Mouse (Mus musculus) kidney, embryonic 16.5 days (tissue): ENCODE measurements around the gene Dnah8. TPM values are rescaled to one million over a fixed set of nuclear protein-coding genes. Genes with fewer than 3 reads are reported as not detected.

Source experiments
- ATAC-seq: fragments of 200-750 bp; cut with Nextera tagmentation; 2 replicates; pipeline ENCODE4 v1.8.0; 2017; ENCODE audit warnings: moderate TSS enrichment; ENCODE audit not compliant: low FRiP score, low TSS enrichment
- H3K27ac ChIP-seq: fragments of 300-500 bp; sonication (generic); 2 replicates; pipeline ENCODE4 v1.5.1; 2014; ENCODE audit warnings: low read length
- H3K27me3 ChIP-seq: fragments of 300-500 bp; sonication (generic); 2 replicates; pipeline ENCODE4 v1.6.1; 2014; ENCODE audit warnings: low read length, control low read depth, mixed read lengths; ENCODE audit not compliant: insufficient read depth
- H3K36me3 ChIP-seq: fragments of 300-500 bp; sonication (generic); 2 replicates; pipeline ENCODE4 v1.6.1; 2014; ENCODE audit warnings: low read length, control low read depth, mixed read lengths; ENCODE audit not compliant: insufficient read depth
- H3K4me1 ChIP-seq: fragments of 300-500 bp; sonication (generic); 2 replicates; pipeline ENCODE4 v1.6.1; 2014; ENCODE audit warnings: low read length, control low read depth, mixed read lengths; ENCODE audit not compliant: insufficient read depth
- H3K4me2 ChIP-seq: fragments of 300-500 bp; sonication (generic); replicated peaks from 2 replicates; pipeline ENCODE4 v1.6.1; 2014; ENCODE audit warnings: low read depth, low read length
- H3K4me3 ChIP-seq: fragments of 300-500 bp; sonication (generic); 2 replicates; pipeline ENCODE4 v1.5.1; 2014; ENCODE audit warnings: mild to moderate bottlenecking, low read length
- H3K9ac ChIP-seq: fragments of 300-500 bp; sonication (generic); replicated peaks from 2 replicates; pipeline ENCODE4 v1.6.1; 2014; ENCODE audit warnings: low read length
- H3K9me3 ChIP-seq: fragments of 300-500 bp; sonication (generic); 2 replicates; pipeline ENCODE4 v1.6.1; 2016; ENCODE audit warnings: low read length, control low read depth
- WGBS: fragments of 180-500 bp; shearing (Covaris S2); extraction: QIAGEN DNeasy Blood & Tissue Kit; methylation state at CpG from one replicate; pipeline ENCODE4 v1.1.7; 2014; 5-methylcytosine and 5-hydroxymethylcytosine counted together
- polyA plus RNA-seq: library from polyadenylated mRNA; unstranded; fragments of >200 nt; fragmentation: Nextera tagmentation; extraction: Ambion mirVana; gene quantifications from 2 replicates; pipeline ENCODE4 v1.2.1, GENCODE M21; 2015

Gene Dnah8
- polyA plus RNA-seq, 1 experiment from 2014 or later, result 1.2 TPM

DNA sequence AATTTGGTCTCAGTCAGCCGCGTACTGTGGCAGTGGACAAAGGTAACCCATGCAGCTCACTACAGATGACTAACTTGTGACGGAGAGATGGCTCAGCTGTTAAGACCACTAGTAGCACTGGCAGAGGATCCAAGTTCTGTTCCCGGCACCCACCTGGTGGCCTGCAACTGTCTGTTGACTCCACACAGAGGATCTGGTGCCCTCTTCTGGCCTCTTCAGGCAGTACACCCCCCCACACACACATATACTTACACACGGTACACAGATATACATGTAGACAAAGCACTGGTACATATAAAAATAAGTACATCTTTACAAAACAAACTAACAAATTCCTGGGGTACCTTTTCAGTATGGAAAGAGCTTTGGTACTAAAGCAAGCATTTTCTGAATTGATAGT, 132.6 kb downstream of the Dnah8 start:
- Histone ChIP-seq H3K4me1 (peaks cover 5% of the 10 kb centered on the region; the same call in 1 of the 2 replicates), H3K36me3 (no peaks in the 10 kb centered on the region), H3K4me3 (no peak overlapping the region), H3K27ac (no peak overlapping the region), H3K4me2 (no peak overlapping the region), H3K9ac (no peak overlapping the region), H3K9me3 (peaks cover 7% of the 10 kb centered on the region), H3K27me3 (no peaks in the 10 kb centered on the region)
- WGBS, result over 99% methylated on average over 5 of the region's 5 CpGs
- ATAC-seq, result no peak

DNA sequence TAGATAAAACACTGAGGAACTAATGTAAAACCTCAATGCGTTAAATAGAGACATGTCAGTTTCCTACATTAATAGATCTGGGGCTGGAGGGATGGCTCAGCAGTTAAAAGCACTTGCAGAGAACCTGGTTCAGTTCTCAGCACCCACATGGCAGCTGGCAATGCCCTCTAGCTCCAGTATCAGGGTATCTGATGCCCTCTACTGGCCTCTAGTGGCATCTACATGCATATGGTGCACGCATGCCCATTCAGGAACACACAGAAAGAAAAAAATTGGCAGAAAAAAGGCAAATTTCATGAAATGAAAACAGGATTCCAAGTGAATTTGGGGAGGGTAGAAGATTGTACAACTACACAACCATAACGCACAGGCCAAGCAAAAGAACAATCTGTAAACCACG, 136.2 kb downstream of the Dnah8 start:
- Histone ChIP-seq H3K9ac (no peak overlapping the region), H3K4me2 (no peak overlapping the region), H3K9me3 (peaks cover 7% of the 10 kb centered on the region), H3K27me3 (no peaks in the 10 kb centered on the region), H3K4me3 (no peak overlapping the region), H3K4me1 (no peaks in the 10 kb centered on the region), H3K36me3 (no peaks in the 10 kb centered on the region), H3K27ac (no peak overlapping the region)
- 93% methylated on average over 4 of the region's 4 CpGs for WGBS
- no peak for ATAC-seq

DNA sequence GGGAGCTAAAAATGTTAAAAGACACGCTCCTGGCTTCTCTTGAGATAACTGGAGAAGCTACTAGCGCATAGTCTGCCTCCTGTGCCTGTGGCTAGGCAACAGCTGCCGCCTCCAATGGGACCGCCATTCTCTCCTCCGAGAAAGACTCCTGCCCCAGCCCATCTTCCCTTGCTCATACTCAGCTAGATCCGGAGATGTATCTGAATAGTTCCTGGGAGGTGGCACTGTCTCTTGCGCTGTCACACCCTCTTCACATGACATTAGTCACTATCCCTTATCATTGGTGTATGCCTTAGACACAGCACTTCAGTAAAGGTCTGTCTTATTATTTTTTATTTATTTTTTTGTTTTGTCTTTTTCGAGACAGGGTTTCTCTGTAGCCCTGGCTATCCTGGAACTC, 140.1 kb downstream of the Dnah8 start:
- Histone ChIP-seq H3K9me3 (peaks cover 4% of the 10 kb centered on the region; the same call in 1 of the 2 replicates), H3K27ac (no peak overlapping the region), H3K4me2 (no peak overlapping the region), H3K4me1 (no peaks in the 10 kb centered on the region), H3K9ac (no peak overlapping the region), H3K4me3 (no peak overlapping the region), H3K36me3 (no peaks in the 10 kb centered on the region), H3K27me3 (no peaks in the 10 kb centered on the region)
- WGBS, result 94% methylated on average over 8 of the region's 8 CpGs
- no peak for ATAC-seq

DNA sequence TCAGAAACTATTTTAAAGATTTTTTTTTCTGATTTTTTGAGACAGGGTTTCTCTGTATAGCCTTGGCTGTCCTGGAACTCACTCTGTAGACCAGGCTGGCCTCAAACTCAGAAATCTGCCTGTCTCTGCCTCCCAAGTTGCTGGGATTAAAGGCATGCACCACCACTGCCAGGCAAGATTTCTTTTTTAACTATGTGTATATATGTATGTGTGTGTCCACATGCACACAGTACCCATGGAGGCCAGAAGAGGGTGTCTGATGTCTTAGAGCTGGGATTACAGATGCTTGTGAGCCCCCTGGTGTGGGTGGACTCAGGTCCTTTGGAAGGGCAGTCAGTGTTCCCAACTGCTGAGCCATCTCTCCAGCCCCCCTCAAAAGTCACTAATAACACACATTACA, 150.3 kb downstream of the Dnah8 start:
- Histone ChIP-seq H3K27me3 (no peaks in the 10 kb centered on the region), H3K4me3 (no peak overlapping the region), H3K4me2 (no peak overlapping the region), H3K4me1 (no peaks in the 10 kb centered on the region), H3K27ac (no peak overlapping the region), H3K36me3 (no peaks in the 10 kb centered on the region), H3K9me3 (no peaks in the 10 kb centered on the region; the same call in 1 of the 2 replicates), H3K9ac (no peak overlapping the region)
- no peak for ATAC-seq

DNA sequence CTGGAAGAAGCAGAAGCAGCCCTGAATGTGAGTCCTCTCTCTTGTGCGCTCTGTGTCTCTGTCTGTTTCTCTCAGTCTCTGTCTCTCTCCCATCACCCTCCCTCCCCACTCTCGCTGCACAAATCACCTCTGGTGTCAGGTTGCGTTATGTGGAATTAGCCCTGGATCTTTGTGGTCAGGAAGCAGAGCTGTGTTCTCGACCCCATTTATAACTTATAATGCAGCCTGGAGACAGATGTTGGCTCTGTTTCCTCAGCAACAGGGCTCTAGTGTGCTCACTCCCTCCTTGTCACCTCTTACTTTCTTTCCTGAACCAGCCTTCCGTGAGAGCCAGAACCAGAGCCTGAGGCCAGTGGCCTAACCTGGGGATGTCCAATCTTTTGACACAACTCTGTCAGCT, 150.9 kb downstream of the Dnah8 start:
- H3K27me3 ChIP-seq, result no peaks in the 10 kb centered on the region
- H3K4me2 ChIP-seq, result no peak overlapping the region
- 14% methylated on average over 5 of the region's 5 CpGs for WGBS
- H3K27ac ChIP-seq, result no peak overlapping the region
- no peaks in the 10 kb centered on the region; the same call in 1 of the 2 replicates for H3K9me3 ChIP-seq
- ATAC-seq, result no peak
- no peaks in the 10 kb centered on the region for H3K36me3 ChIP-seq
- H3K4me3 ChIP-seq, result no peak overlapping the region
- H3K4me1 ChIP-seq, result no peaks in the 10 kb centered on the region
- no peak overlapping the region for H3K9ac ChIP-seq

DNA sequence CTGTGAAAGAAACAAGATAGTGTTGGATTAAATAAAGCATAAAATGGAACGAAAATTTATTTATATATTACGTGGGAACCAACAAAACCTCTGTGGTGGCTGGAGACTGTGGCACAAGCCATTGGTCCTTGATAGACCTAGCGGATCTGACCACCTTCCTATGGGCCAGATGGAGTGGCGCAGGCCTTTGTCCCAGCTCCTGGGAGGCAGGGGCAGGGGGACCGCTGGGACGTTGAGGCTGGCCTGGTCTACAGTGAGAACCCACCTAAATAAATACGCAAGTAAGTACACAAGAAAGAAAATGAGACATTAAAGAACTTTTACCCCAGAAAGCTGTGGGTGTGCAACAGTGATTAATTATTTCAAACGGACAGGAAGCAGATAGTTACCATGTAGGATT, 156.9 kb downstream of the Dnah8 start:
- Histone ChIP-seq H3K27ac (no peak overlapping the region), H3K4me3 (no peak overlapping the region), H3K9me3 (no peaks in the 10 kb centered on the region; the same call in 1 of the 2 replicates), H3K36me3 (no peaks in the 10 kb centered on the region), H3K9ac (no peak overlapping the region), H3K4me2 (no peak overlapping the region), H3K4me1 (no peaks in the 10 kb centered on the region), H3K27me3 (no peaks in the 10 kb centered on the region)
- 75% methylated on average over 8 of the region's 8 CpGs for WGBS
- no peak for ATAC-seq

DNA sequence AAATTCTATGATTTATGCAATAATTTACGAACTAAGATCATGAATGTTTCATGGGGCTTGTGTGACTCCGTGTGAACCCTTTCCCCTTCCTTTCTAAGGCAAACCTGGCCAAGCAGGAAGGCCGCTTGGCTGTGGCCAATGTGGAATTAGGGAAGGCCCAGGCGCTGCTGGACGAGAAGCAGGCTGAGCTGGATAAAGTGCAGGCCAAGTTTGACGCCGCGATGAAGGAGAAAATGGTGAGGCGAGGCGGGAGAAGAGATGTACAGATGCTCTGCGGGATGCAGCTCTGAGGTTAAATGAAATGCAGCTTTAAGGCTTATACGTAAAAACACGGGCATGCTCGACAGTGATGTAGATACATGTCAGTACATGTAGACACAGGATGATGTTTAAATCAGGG, 158.1 kb downstream of the Dnah8 start:
- WGBS, result 71% methylated on average over 14 of the region's 14 CpGs
- ATAC-seq, result no peak

DNA sequence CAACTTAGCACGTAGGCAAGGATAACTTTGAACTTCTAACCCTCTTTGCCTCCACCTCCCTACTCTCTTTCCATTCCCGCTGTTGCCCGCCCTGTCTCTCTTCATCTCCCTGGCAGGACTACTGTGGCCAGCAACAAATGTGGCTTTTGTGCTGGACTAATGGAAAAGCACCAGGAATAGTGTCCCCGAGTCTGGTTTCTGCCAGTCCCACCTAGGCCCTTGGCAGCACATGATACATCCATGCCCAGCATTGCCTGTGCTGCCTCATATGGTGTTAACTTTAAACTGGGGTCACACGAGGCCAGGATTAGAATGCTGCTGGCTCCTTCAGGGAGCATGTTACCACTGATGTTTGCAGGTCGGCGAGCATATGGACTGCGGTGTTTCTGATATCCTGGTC, 164.2 kb downstream of the Dnah8 start:
- Histone ChIP-seq H3K27me3 (no peaks in the 10 kb centered on the region), H3K36me3 (no peaks in the 10 kb centered on the region), H3K4me1 (no peaks in the 10 kb centered on the region), H3K4me2 (no peak overlapping the region), H3K9me3 (no peaks in the 10 kb centered on the region), H3K9ac (no peak overlapping the region), H3K4me3 (no peak overlapping the region), H3K27ac (no peak overlapping the region)
- 87% methylated on average over 8 of the region's 8 CpGs for WGBS
- no peak for ATAC-seq

More for the DNA sequence above, 158.1 kb downstream of the Dnah8 start:
- H3K4me1 ChIP-seq, result no peaks in the 10 kb centered on the region
- no peak overlapping the region for H3K27ac ChIP-seq
- H3K4me3 ChIP-seq, result no peak overlapping the region
- no peaks in the 10 kb centered on the region; the same call in 1 of the 2 replicates for H3K9me3 ChIP-seq
- H3K36me3 ChIP-seq, result no peaks in the 10 kb centered on the region
- no peaks in the 10 kb centered on the region for H3K27me3 ChIP-seq
- H3K4me2 ChIP-seq, result no peak overlapping the region
- H3K9ac ChIP-seq, result no peak overlapping the region

DNA sequence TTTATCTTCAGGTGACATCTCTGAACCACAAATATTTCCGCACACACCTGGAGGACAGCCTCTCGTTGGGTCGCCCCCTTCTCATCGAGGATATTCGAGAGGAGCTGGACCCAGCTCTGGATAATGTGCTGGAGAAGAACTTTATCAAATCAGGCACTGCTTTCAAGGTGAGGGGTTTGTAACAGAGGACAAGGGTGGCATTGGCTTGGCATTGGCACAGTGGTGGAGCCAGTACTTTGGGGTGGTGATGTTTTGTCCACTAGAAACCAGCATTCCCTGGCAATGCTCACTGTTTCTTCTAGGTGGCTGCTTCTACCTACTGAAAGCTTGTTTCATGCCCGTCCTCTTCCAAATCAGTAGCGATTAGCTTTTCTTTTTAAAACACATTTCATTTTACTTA, 166.7 kb downstream of the Dnah8 start:
- H3K36me3 ChIP-seq, result no peaks in the 10 kb centered on the region
- H3K4me1 ChIP-seq, result no peaks in the 10 kb centered on the region
- ATAC-seq, result no peak
- no peak overlapping the region for H3K4me3 ChIP-seq
- H3K27me3 ChIP-seq, result no peaks in the 10 kb centered on the region
- H3K9me3 ChIP-seq, result no peaks in the 10 kb centered on the region
- 90% methylated on average over 7 of the region's 7 CpGs for WGBS
- no peak overlapping the region for H3K27ac ChIP-seq
- no peak overlapping the region for H3K4me2 ChIP-seq
- no peak overlapping the region for H3K9ac ChIP-seq

DNA sequence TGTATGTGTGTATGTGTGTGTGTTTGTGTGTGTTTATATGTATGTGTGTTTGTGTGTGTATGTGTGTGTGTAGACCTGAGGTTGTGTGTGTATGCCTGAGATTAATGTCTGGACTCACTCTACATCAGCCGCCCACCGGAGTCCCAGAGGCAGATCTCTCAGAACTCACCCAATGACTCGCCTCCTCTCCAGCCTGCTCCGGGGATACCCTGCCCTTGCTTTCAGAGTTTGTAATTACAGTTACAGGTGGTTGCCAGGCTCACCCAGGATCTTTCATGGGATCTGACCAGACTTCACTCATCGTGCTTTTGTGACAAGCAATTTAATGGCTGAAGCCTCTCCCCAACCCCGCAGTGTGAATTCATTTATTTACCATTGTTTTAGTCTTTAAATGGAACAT, 168.2 kb downstream of the Dnah8 start:
- no peaks in the 10 kb centered on the region for H3K9me3 ChIP-seq
- no peaks in the 10 kb centered on the region for H3K36me3 ChIP-seq
- WGBS, result 82% methylated on average over 6 of the region's 6 CpGs
- H3K4me3 ChIP-seq, result no peak overlapping the region
- no peaks in the 10 kb centered on the region for H3K4me1 ChIP-seq
- no peak overlapping the region for H3K27ac ChIP-seq
- ATAC-seq, result no peak
- H3K9ac ChIP-seq, result no peak overlapping the region
- H3K27me3 ChIP-seq, result no peaks in the 10 kb centered on the region
- H3K4me2 ChIP-seq, result no peak overlapping the region

DNA sequence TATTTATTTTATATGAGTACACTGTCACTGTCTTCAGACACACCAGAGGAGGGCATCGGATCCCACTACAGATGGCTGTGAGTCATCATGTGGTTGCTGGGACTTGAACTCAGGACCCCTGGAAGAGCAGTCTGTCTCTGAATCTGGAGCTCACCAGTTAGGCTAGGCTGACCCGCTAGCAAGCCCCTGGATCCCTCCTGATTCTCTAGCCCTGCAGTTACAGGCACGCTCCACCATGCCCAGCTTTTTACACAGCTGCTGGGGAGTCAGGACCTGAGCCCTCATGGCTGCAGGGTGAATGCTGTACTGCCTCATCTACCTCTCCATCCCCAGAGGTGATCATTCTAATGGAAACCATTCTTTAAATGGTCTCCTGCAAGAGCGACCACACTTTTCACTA, 172.5 kb downstream of the Dnah8 start:
- 84% methylated on average over 4 of the region's 4 CpGs for WGBS
- no peaks in the 10 kb centered on the region for H3K9me3 ChIP-seq
- no peak overlapping the region for H3K4me2 ChIP-seq
- H3K27me3 ChIP-seq, result no peaks in the 10 kb centered on the region
- H3K9ac ChIP-seq, result no peak overlapping the region
- H3K4me1 ChIP-seq, result no peaks in the 10 kb centered on the region
- no peak for ATAC-seq
- H3K27ac ChIP-seq, result no peak overlapping the region
- H3K4me3 ChIP-seq, result no peak overlapping the region
- H3K36me3 ChIP-seq, result no peaks in the 10 kb centered on the region
